Mouse (Mus musculus) C2C12 (cell line): ENCODE results near the gene Rcan1.

Source experiments
- CEBPB ChIP-seq: IDR thresholded peaks from one replicate; pipeline ENCODE4 v1.6.1; 2011; ENCODE audit warnings: low read depth, mild to moderate bottlenecking, control low read depth, moderate library complexity
- CTCF ChIP-seq: IDR thresholded peaks from one replicate; pipeline ENCODE4 v1.5.1; 2011; ENCODE audit not compliant: control insufficient read depth, insufficient read depth, insufficient read length
- MAX ChIP-seq: IDR thresholded peaks from one replicate; pipeline ENCODE4 v1.6.1; 2011; ENCODE audit warnings: mild to moderate bottlenecking, control low read depth
- MYOD1 ChIP-seq: IDR thresholded peaks from one replicate; pipeline ENCODE4 v1.6.1; 2011; ENCODE audit warnings: low read depth; ENCODE audit not compliant: control insufficient read depth, insufficient read length
- USF1 ChIP-seq: IDR thresholded peaks from one replicate; pipeline ENCODE4 v1.6.1; 2011; ENCODE audit warnings: low read depth, mild to moderate bottlenecking, control low read depth, moderate library complexity

DNA sequence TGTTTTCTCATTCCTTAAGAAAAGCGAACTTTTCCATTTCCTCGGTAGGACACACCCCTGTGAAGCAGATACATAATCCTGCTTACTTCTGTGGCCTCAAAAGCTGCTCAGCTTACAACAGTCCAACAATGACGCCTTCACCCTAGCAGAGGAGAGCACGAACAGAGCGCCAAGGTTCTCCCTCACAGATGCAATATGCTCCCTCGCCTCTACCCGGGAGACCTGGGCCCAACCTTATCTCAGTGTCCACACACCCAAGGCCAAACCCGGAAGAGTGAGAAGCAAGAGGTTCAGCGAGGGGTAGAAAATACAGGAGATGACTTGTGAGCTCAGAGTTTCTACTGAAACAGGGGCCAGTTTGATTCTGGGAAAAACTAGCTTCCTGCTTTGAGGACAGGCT is 18.7 kb upstream of the Rcan1 start:
- TF ChIP-seq USF1 (no peak), CTCF (no peak), MAX (no peak), MYOD1 (no peak), CEBPB (no peak)
